Mouse (Mus musculus): Measurements from ENCODE around the gene Ddr1. TPM values are rescaled to one million over a fixed set of nuclear protein-coding genes. Genes with fewer than 3 reads are reported as not detected.
A peak's percentile ranks its signal among the peaks of the same experiment; 100 is the strongest.

Ddr1 gene
- polyA plus RNA-seq, 1 experiment: 61.6 TPM

- Histone ChIP-seq H3K27me3 (ENCODE audit: control insufficient read depth, insufficient read depth, low read length, poor library complexity, severe bottlenecking) (no peaks in the 10 kb centered on the region), H3K9me3 (replicated peaks; ENCODE audit: control insufficient read depth, insufficient read depth, low read length, poor library complexity, severe bottlenecking) (no peaks in the 10 kb centered on the region), H3K9ac (ENCODE audit: low read depth, poor library complexity, severe bottlenecking) (no peak overlapping the region), H3K27ac (ENCODE audit: insufficient read depth, low read length) (no peak overlapping the region), H3K4me1 (ENCODE audit: control insufficient read depth, insufficient read depth, low read length) (no peaks in the 10 kb centered on the region), H3K36me3 (ENCODE audit: control insufficient read depth, insufficient read depth, low read length, poor library complexity, severe bottlenecking) (no peaks in the 10 kb centered on the region), H3K4me3 (ENCODE audit: low read depth, low read length) (peak overlapping the region; percentile 59)
- TF ChIP-seq CTCF (IDR thresholded peaks at IDR 0.05; ENCODE audit: low read depth, low read length) (no peak), EP300 (IDR thresholded peaks at IDR 0.05; ENCODE audit: insufficient read depth, low read depth, low read length) (no peak), POLR2A (IDR thresholded peaks at IDR 0.05; ENCODE audit: insufficient read depth, low read length) (no peak)
Measured at GRCm38 (mm10) chr17:35638475-35639190, 65.8 kb downstream of the Ddr1 start.

- no peaks in the 10 kb centered on the region for H3K27me3 ChIP-seq (ENCODE audit: control insufficient read depth, insufficient read depth, low read length, poor library complexity, severe bottlenecking)
- TF ChIP-seq POLR2A (IDR thresholded peaks at IDR 0.05; ENCODE audit: insufficient read depth, low read length) (peak; percentile 65), CTCF (IDR thresholded peaks at IDR 0.05; ENCODE audit: low read depth, low read length) (no peak)
- H3K9me3 ChIP-seq (replicated peaks; ENCODE audit: control insufficient read depth, insufficient read depth, low read length, poor library complexity, severe bottlenecking): no peaks in the 10 kb centered on the region
- 0 out of 2 replicates have a peak overlapping the region, but pooled peaks have one; percentile 4 for H3K9ac ChIP-seq (ENCODE audit: low read depth, poor library complexity, severe bottlenecking)
- H3K36me3 ChIP-seq (ENCODE audit: control insufficient read depth, insufficient read depth, low read length, poor library complexity, severe bottlenecking): no peaks in the 10 kb centered on the region
- peaks cover 2% of the 10 kb centered on the region for H3K4me1 ChIP-seq (ENCODE audit: control insufficient read depth, insufficient read depth, low read length)
- H3K4me3 ChIP-seq (ENCODE audit: low read depth, low read length): peak overlapping the region; percentile 44
- H3K27ac ChIP-seq (ENCODE audit: insufficient read depth, low read length): no peak overlapping the region
Measured at GRCm38 (mm10) chr17:35636363-35636762, 68.1 kb downstream of the Ddr1 start.

- Histone ChIP-seq H3K4me1 (ENCODE audit: control insufficient read depth, insufficient read depth, low read length) (peaks cover 2% of the 10 kb centered on the region), H3K36me3 (ENCODE audit: control insufficient read depth, insufficient read depth, low read length, poor library complexity, severe bottlenecking) (no peaks in the 10 kb centered on the region), H3K27me3 (ENCODE audit: control insufficient read depth, insufficient read depth, low read length, poor library complexity, severe bottlenecking) (no peaks in the 10 kb centered on the region), H3K4me3 (ENCODE audit: low read depth, low read length) (peak overlapping the region; percentile 87), H3K27ac (ENCODE audit: insufficient read depth, low read length) (0 out of 2 replicates have a peak overlapping the region, but pooled peaks have one; percentile 5), H3K9ac (ENCODE audit: low read depth, poor library complexity, severe bottlenecking) (peak overlapping the region; percentile 56), H3K9me3 (replicated peaks; ENCODE audit: control insufficient read depth, insufficient read depth, low read length, poor library complexity, severe bottlenecking) (no peaks in the 10 kb centered on the region)
- peak; percentile 70 for TF ChIP-seq CTCF (IDR thresholded peaks at IDR 0.05; ENCODE audit: low read depth, low read length)
- TF ChIP-seq EP300 (IDR thresholded peaks at IDR 0.05; ENCODE audit: insufficient read depth, low read depth, low read length): no peak
- TF ChIP-seq POLR2A (IDR thresholded peaks at IDR 0.05; ENCODE audit: insufficient read depth, low read length): no peak
Measured at GRCm38 (mm10) chr17:35635699-35636111, 68.7 kb downstream of the Ddr1 start.

- H3K9me3 ChIP-seq (replicated peaks; ENCODE audit: control insufficient read depth, insufficient read depth, low read length, poor library complexity, severe bottlenecking): no peaks in the 10 kb centered on the region
- H3K36me3 ChIP-seq (ENCODE audit: control insufficient read depth, insufficient read depth, low read length, poor library complexity, severe bottlenecking): no peaks in the 10 kb centered on the region
- no peak overlapping the region for H3K27ac ChIP-seq (ENCODE audit: insufficient read depth, low read length)
- H3K4me3 ChIP-seq (ENCODE audit: low read depth, low read length): no peak overlapping the region
- no peaks in the 10 kb centered on the region for H3K27me3 ChIP-seq (ENCODE audit: control insufficient read depth, insufficient read depth, low read length, poor library complexity, severe bottlenecking)
- peaks cover 2% of the 10 kb centered on the region for H3K4me1 ChIP-seq (ENCODE audit: control insufficient read depth, insufficient read depth, low read length)
- no peak overlapping the region for H3K9ac ChIP-seq (ENCODE audit: low read depth, poor library complexity, severe bottlenecking)
- TF ChIP-seq CTCF (IDR thresholded peaks at IDR 0.05; ENCODE audit: low read depth, low read length) (peak; percentile 34), POLR2A (IDR thresholded peaks at IDR 0.05; ENCODE audit: insufficient read depth, low read length) (no peak)
Measured at GRCm38 (mm10) chr17:35635202-35635601, 69.2 kb downstream of the Ddr1 start.

GRCm38 (mm10) chr17:35633992-35634391 is 70.4 kb downstream of the Ddr1 start:
- H3K4me1 ChIP-seq (ENCODE audit: control insufficient read depth, insufficient read depth, low read length): peaks cover 2% of the 10 kb centered on the region
- H3K27ac ChIP-seq (ENCODE audit: insufficient read depth, low read length): no peak overlapping the region
- H3K36me3 ChIP-seq (ENCODE audit: control insufficient read depth, insufficient read depth, low read length, poor library complexity, severe bottlenecking): no peaks in the 10 kb centered on the region
- H3K9me3 ChIP-seq (replicated peaks; ENCODE audit: control insufficient read depth, insufficient read depth, low read length, poor library complexity, severe bottlenecking): no peaks in the 10 kb centered on the region
- no peaks in the 10 kb centered on the region for H3K27me3 ChIP-seq (ENCODE audit: control insufficient read depth, insufficient read depth, low read length, poor library complexity, severe bottlenecking)
- H3K4me3 ChIP-seq (ENCODE audit: low read depth, low read length): no peak overlapping the region
- no peak overlapping the region for H3K9ac ChIP-seq (ENCODE audit: low read depth, poor library complexity, severe bottlenecking)
- TF ChIP-seq EP300 (IDR thresholded peaks at IDR 0.05; ENCODE audit: insufficient read depth, low read depth, low read length): 0 out of 2 replicates have a peak, but pooled peaks have one; percentile 34
- peak; percentile 64 for TF ChIP-seq CTCF (IDR thresholded peaks at IDR 0.05; ENCODE audit: low read depth, low read length)
- TF ChIP-seq POLR2A (IDR thresholded peaks at IDR 0.05; ENCODE audit: insufficient read depth, low read length): no peak

Other genes starting within 250 kb of the Ddr1 start
- gene H2-Q10, start 234.5 kb downstream of the Ddr1 start, polyA plus RNA-seq (2011; ENCODE audit: insufficient read depth, insufficient read length, low read depth, missing spikeins): 0.68 and 2.0 TPM in 2 replicates
- 397 and 429 TPM in 2 replicates for gene Pou5f1, start 198.6 kb downstream of the Ddr1 start, polyA plus RNA-seq (2011; ENCODE audit: insufficient read depth, insufficient read length, low read depth, missing spikeins)
- gene Tcf19, start 187.8 kb downstream of the Ddr1 start, polyA plus RNA-seq (2011; ENCODE audit: insufficient read depth, insufficient read length, low read depth, missing spikeins): 4.0 and 5.2 TPM in 2 replicates
- 13.4 and 15.3 TPM in 2 replicates for gene Cchcr1, start 187.5 kb downstream of the Ddr1 start, polyA plus RNA-seq (2011; ENCODE audit: insufficient read depth, insufficient read length, low read depth, missing spikeins)
- gene Psors1c2, start 171.4 kb downstream of the Ddr1 start, polyA plus RNA-seq (2011; ENCODE audit: insufficient read depth, insufficient read length, low read depth, missing spikeins): 4.6 and 7.0 TPM in 2 replicates
- 0.33 TPM in 1 of 2 replicates, not detected in the other for gene Cdsn, start 152.5 kb downstream of the Ddr1 start, polyA plus RNA-seq (2011; ENCODE audit: insufficient read depth, insufficient read length, low read depth, missing spikeins)
- 0.46 TPM in 1 of 2 replicates, not detected in the other for gene 2300002M23Rik, start 137.2 kb downstream of the Ddr1 start, polyA plus RNA-seq (2011; ENCODE audit: insufficient read depth, insufficient read length, low read depth, missing spikeins)
- not detected in 2 replicates for gene Sfta2, start 103.1 kb downstream of the Ddr1 start, polyA plus RNA-seq (2011; ENCODE audit: insufficient read depth, insufficient read length, low read depth, missing spikeins)
- not detected in 2 replicates for gene Gm9573, start 78.0 kb downstream of the Ddr1 start, polyA plus RNA-seq (2011; ENCODE audit: insufficient read depth, insufficient read length, low read depth, missing spikeins)
- 1.3 and 2.5 TPM in 2 replicates for gene Mucl3, start 60.9 kb downstream of the Ddr1 start, polyA plus RNA-seq (2011; ENCODE audit: insufficient read depth, insufficient read length, low read depth, missing spikeins)
- gene Vars2, start 37.0 kb downstream of the Ddr1 start, polyA plus RNA-seq (2011; ENCODE audit: insufficient read depth, insufficient read length, low read depth, missing spikeins): 35.2 and 41.1 TPM in 2 replicates
- 80.7 and 105 TPM in 2 replicates for gene Gtf2h4, start 30.9 kb downstream of the Ddr1 start, polyA plus RNA-seq (2011; ENCODE audit: insufficient read depth, insufficient read length, low read depth, missing spikeins)
- 31.3 and 35.5 TPM in 2 replicates for gene Ier3, start 117.1 kb upstream of the Ddr1 start, polyA plus RNA-seq (2011; ENCODE audit: insufficient read depth, insufficient read length, low read depth, missing spikeins)
- 46.8 and 47.4 TPM in 2 replicates for gene Flot1, start 118.6 kb upstream of the Ddr1 start, polyA plus RNA-seq (2011; ENCODE audit: insufficient read depth, insufficient read length, low read depth, missing spikeins)
- 1,430 and 1,461 TPM in 2 replicates for gene Tubb5, start 133.7 kb upstream of the Ddr1 start, polyA plus RNA-seq (2011; ENCODE audit: insufficient read depth, insufficient read length, low read depth, missing spikeins)
- 131 and 147 TPM in 2 replicates for gene Mdc1, start 136.9 kb upstream of the Ddr1 start, polyA plus RNA-seq (2011; ENCODE audit: insufficient read depth, insufficient read length, low read depth, missing spikeins)
- gene Nrm, start 156.7 kb upstream of the Ddr1 start, polyA plus RNA-seq (2011; ENCODE audit: insufficient read depth, insufficient read length, low read depth, missing spikeins): 32.9 and 35.3 TPM in 2 replicates
- 18.6 and 20.1 TPM in 2 replicates for gene Ppp1r18, start 161.0 kb upstream of the Ddr1 start, polyA plus RNA-seq (2011; ENCODE audit: insufficient read depth, insufficient read length, low read depth, missing spikeins)
- gene Dhx16, start 175.2 kb upstream of the Ddr1 start, polyA plus RNA-seq (2011; ENCODE audit: insufficient read depth, insufficient read length, low read depth, missing spikeins): 533 and 573 TPM in 2 replicates
- gene 2310061I04Rik, start 192.8 kb upstream of the Ddr1 start, polyA plus RNA-seq (2011; ENCODE audit: insufficient read depth, insufficient read length, low read depth, missing spikeins): 58.1 and 58.9 TPM in 2 replicates
- gene Atat1, start 205.5 kb upstream of the Ddr1 start, polyA plus RNA-seq (2011; ENCODE audit: insufficient read depth, insufficient read length, low read depth, missing spikeins): 33.4 and 42.5 TPM in 2 replicates
- gene Mrps18b, start 211.8 kb upstream of the Ddr1 start, polyA plus RNA-seq (2011; ENCODE audit: insufficient read depth, insufficient read length, low read depth, missing spikeins): 117 and 144 TPM in 2 replicates
- 54.0 and 58.7 TPM in 2 replicates for gene Ppp1r10, start 211.8 kb upstream of the Ddr1 start, polyA plus RNA-seq (2011; ENCODE audit: insufficient read depth, insufficient read length, low read depth, missing spikeins)

All from ES-Bruce4 (cell line).